ENCODE assay signal across 8 mouse cellular contexts in genomic region chr1:181352043-181352366, GRCm38 (mm10). TPM values are rescaled to one million over a fixed set of nuclear protein-coding genes. Genes with fewer than 3 reads are reported as not detected.
DNase-seq lines count a peak whose midpoint lies in the region; ATAC-seq and TF ChIP-seq lines count a peak whose summit lies in the region.

No protein-coding gene starts in this region.

- H3K4me1 ChIP-seq in heart, embryonic 10.5 days = peaks cover 19% of the 10 kb centered on the region
- peaks cover 16% of the 10 kb centered on the region for H3K4me1 ChIP-seq in testis, adult 2 months (ENCODE audit: control insufficient read depth, insufficient read depth, low read length)
- H3K4me1 ChIP-seq in limb, embryonic 15.5 days = peaks cover 20% of the 10 kb centered on the region
- H3K4me1 ChIP-seq in stomach, embryonic 16.5 days (ENCODE audit: control insufficient read depth, insufficient read depth, low read length) = peaks cover 15% of the 10 kb centered on the region; the same call in 1 of the 2 replicates

- 0 out of 2 replicates have a peak, but pooled peaks have one; percentile 10 for ATAC-seq in limb, embryonic 15.5 days (ENCODE audit: insufficient number of reproducible peaks, low FRiP score, low TSS enrichment, low read depth)
- no peak; the same call in 1 of the 2 replicates for ATAC-seq in stomach, embryonic 16.5 days (ENCODE audit: insufficient read depth, low FRiP score)

- H3K36me3 ChIP-seq in heart, embryonic 10.5 days = no peaks in the 10 kb centered on the region
- H3K36me3 ChIP-seq in testis, adult 2 months (ENCODE audit: control insufficient read depth, insufficient read depth, low read length) = no peaks in the 10 kb centered on the region
- H3K36me3 ChIP-seq in limb, embryonic 15.5 days = no peaks in the 10 kb centered on the region
- H3K36me3 ChIP-seq in stomach, embryonic 16.5 days (ENCODE audit: control insufficient read depth, insufficient read depth, low read length) = no peaks in the 10 kb centered on the region

- peak overlapping the region; percentile 99 for H3K4me2 ChIP-seq in limb, embryonic 15.5 days
- peak overlapping the region; percentile 99 for H3K4me2 ChIP-seq in stomach, embryonic 16.5 days (ENCODE audit: low read depth, low read length)

- no peak for DNase-seq in heart, embryonic 10.5 days (ENCODE audit: low spot score)
- no peak for DNase-seq in heart, postnatal 25 days (ENCODE audit: low spot score)
- no peak for DNase-seq in testis, postnatal 14 days (ENCODE audit: low spot score)
- no peak for DNase-seq in left cerebral cortex, postnatal 25 days (ENCODE audit: low spot score in 2 of 2)
- no peak for DNase-seq in layer of hippocampus, adult 11-12 months (ENCODE audit: low spot score)

- TF ChIP-seq POLR2A in testis, adult 2 months (IDR thresholded peaks at IDR 0.05; ENCODE audit: control insufficient read depth, low read depth, low read length) = no peak

- peaks cover 80% of the 10 kb centered on the region for H3K27me3 ChIP-seq in heart, embryonic 10.5 days (ENCODE audit: insufficient read depth, poor library complexity, severe bottlenecking)
- H3K27me3 ChIP-seq in testis, adult 2 months (ENCODE audit: control insufficient read depth, insufficient read depth, low read length) = peaks cover 3% of the 10 kb centered on the region; the same call in 1 of the 2 replicates
- H3K27me3 ChIP-seq in limb, embryonic 15.5 days = peaks cover 47% of the 10 kb centered on the region
- peaks cover 27% of the 10 kb centered on the region for H3K27me3 ChIP-seq in stomach, embryonic 16.5 days (ENCODE audit: control insufficient read depth, insufficient read depth, low read length)

- intact Hi-C loops in heart, postnatal 25 days (cut with DNase I) = no loop called here
- intact Hi-C loops in left cerebral cortex, postnatal 25 days (cut with DNase I) = loop anchor here (5.0 kb wide), 1 partner anchor 75 kb away; no protein-coding TSS in a partner anchor

- 0 out of 2 replicates have a peak overlapping the region, but pooled peaks have one; percentile 55 for H3K9ac ChIP-seq in limb, embryonic 15.5 days
- peak overlapping the region; percentile 71 for H3K9ac ChIP-seq in stomach, embryonic 16.5 days (ENCODE audit: low read length)

- WGBS in heart, embryonic 10.5 days = 3% methylated on average over 3 of the region's 3 CpGs
- WGBS in limb, embryonic 15.5 days = 6% methylated on average over 3 of the region's 3 CpGs
- WGBS in stomach, embryonic 16.5 days = 8% methylated on average over 3 of the region's 3 CpGs

- H3K9me3 ChIP-seq in heart, embryonic 10.5 days = no peaks in the 10 kb centered on the region
- no peaks in the 10 kb centered on the region for H3K9me3 ChIP-seq in limb, embryonic 15.5 days
- H3K9me3 ChIP-seq in stomach, embryonic 16.5 days (replicated peaks; ENCODE audit: control insufficient read depth, low read length) = no peaks in the 10 kb centered on the region

- H3K27ac ChIP-seq in heart, embryonic 10.5 days = peak overlapping the region; percentile 83
- H3K27ac ChIP-seq in testis, adult 2 months (ENCODE audit: control insufficient read depth, insufficient read depth, low read depth, low read length) = no peak overlapping the region
- H3K27ac ChIP-seq in limb, embryonic 15.5 days = no peak overlapping the region
- H3K27ac ChIP-seq in stomach, embryonic 16.5 days (ENCODE audit: low read length) = no peak overlapping the region

- no peak for TF ChIP-seq CTCF in testis, adult 2 months (IDR thresholded peaks at IDR 0.05; ENCODE audit: control insufficient read depth, insufficient read depth, insufficient replicate concordance, low read depth, low read length)

- peak overlapping the region; percentile 68 for H3K4me3 ChIP-seq in heart, embryonic 10.5 days
- peak overlapping the region; percentile 49 for H3K4me3 ChIP-seq in testis, adult 2 months (ENCODE audit: control insufficient read depth, low read depth, low read length)
- peak overlapping the region; percentile 52 for H3K4me3 ChIP-seq in limb, embryonic 15.5 days
- peak overlapping the region; percentile 56 for H3K4me3 ChIP-seq in stomach, embryonic 16.5 days (replicated peaks; ENCODE audit: low read length)

RNA-seq across cellular contexts. Expression of gene Cnih3, which starts 0.4 kb away (rescaled TPM):
- polyA plus RNA-seq in heart, embryonic 10.5 days (2016; fragmentation: Nextera tagmentation; extraction: Ambion mirVana) = 0.14 and 0.23 TPM in 2 replicates
- not detected for total RNA-seq in heart, postnatal 25 days (2021)
- 0.13 and 0.27 TPM in 2 replicates for polyA plus RNA-seq in testis, adult 2 months (2012; rRNA removed)
- 0.15 and 0.63 TPM in 2 replicates for polyA plus RNA-seq in limb, embryonic 15.5 days (2015; fragmentation: Nextera tagmentation; extraction: Ambion mirVana)
- 0.17 and 0.44 TPM in 2 replicates for polyA plus RNA-seq in stomach, embryonic 16.5 days (2015; fragmentation: Nextera tagmentation; extraction: Ambion mirVana)
- total RNA-seq in left cerebral cortex, postnatal 25 days (2021) = 10 to 100 TPM; 75.1 to 81.7 TPM
